Mouse (Mus musculus): ENCODE measurements at regions not wholly inside any gene's neighbourhood (a gene's known extent, or its start where the extent isn't known, plus 50 kb on each side); places are given as distances from the start of the nearest gene placed in this dataset.

GRCm38 (mm10) chr7:39867451-39867850 is 349.9 kb downstream of the Zfp619 start:
- H3K36me3 ChIP-seq, result no peaks in the 10 kb centered on the region
- H3K4me2 ChIP-seq, result no peak overlapping the region
- no peaks in the 10 kb centered on the region for H3K9me3 ChIP-seq
- ATAC-seq (ENCODE audit: insufficient number of reproducible peaks, insufficient read depth, low FRiP score, low TSS enrichment, low read depth), result no peak
- no peak overlapping the region for H3K4me3 ChIP-seq (replicated peaks)
- 72% methylated on average over 3 of the region's 3 CpGs for WGBS
- H3K27me3 ChIP-seq, result no peaks in the 10 kb centered on the region
- no peak overlapping the region for H3K27ac ChIP-seq
- no peaks in the 10 kb centered on the region for H3K4me1 ChIP-seq (replicated peaks)
- no peak overlapping the region for H3K9ac ChIP-seq (replicated peaks)

DNA sequence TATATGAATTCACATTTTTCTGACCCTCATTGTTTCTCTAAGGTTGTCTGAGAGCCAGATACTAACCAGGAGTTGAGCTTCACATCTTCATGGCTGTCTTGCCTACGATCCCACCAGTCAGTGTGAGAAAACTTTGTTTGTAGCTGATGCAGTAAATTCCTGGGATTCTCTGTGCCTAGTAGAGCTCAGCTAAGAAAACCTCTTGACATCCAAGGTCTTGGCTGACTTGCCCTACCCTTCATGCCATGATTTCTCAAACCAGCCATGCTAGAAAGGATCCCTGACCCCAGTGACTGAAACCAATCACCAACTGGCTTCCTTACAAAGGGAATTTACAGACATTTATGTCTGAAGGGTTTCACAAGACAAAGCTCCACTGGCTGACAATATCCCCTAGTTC is 364.5 kb downstream of the Zfp619 start:
- Histone ChIP-seq H3K27me3 (no peaks in the 10 kb centered on the region), H3K27ac (no peak overlapping the region), H3K9ac (replicated peaks) (no peak overlapping the region), H3K4me1 (replicated peaks) (no peaks in the 10 kb centered on the region), H3K9me3 (no peaks in the 10 kb centered on the region), H3K4me2 (no peak overlapping the region), H3K36me3 (no peaks in the 10 kb centered on the region), H3K4me3 (replicated peaks) (no peak overlapping the region)
- 80% methylated on average over 1 of the region's 1 CpGs for WGBS
- no peak for ATAC-seq (ENCODE audit: insufficient number of reproducible peaks, insufficient read depth, low FRiP score, low TSS enrichment, low read depth)

GRCm38 (mm10) chr7:39894208-39894896 is 376.8 kb downstream of the Zfp619 start:
- Histone ChIP-seq H3K4me3 (replicated peaks) (no peak overlapping the region), H3K27me3 (no peaks in the 10 kb centered on the region), H3K9me3 (no peaks in the 10 kb centered on the region), H3K9ac (replicated peaks) (no peak overlapping the region), H3K36me3 (no peaks in the 10 kb centered on the region), H3K27ac (no peak overlapping the region), H3K4me1 (replicated peaks) (no peaks in the 10 kb centered on the region), H3K4me2 (no peak overlapping the region)
- no peak for ATAC-seq (ENCODE audit: insufficient number of reproducible peaks, insufficient read depth, low FRiP score, low TSS enrichment, low read depth)
- WGBS, result 91% methylated on average over 7 of the region's 7 CpGs

DNA sequence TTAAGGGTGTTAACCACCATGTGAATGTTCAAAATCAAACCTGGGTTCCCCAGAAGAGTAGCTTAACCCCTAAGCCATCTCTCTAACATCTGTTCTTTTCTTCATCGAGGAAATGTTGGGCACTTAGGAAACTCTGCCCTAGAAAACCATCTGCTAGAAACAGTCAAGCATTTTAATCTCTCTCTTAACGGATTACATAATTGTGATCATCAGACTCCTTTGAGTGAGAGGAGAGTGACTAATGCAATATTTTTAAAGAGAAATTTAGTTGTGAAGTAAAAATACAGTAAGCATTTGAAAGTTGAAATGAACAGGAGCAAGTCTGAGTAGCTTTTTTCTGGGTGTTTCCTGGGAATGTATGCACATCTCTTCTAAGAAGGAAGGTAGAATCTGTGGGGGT is 379.4 kb downstream of the Zfp619 start:
- Histone ChIP-seq H3K4me3 (replicated peaks) (no peak overlapping the region), H3K27ac (no peak overlapping the region), H3K9me3 (no peaks in the 10 kb centered on the region), H3K4me1 (replicated peaks) (no peaks in the 10 kb centered on the region), H3K9ac (replicated peaks) (no peak overlapping the region), H3K36me3 (no peaks in the 10 kb centered on the region), H3K27me3 (no peaks in the 10 kb centered on the region), H3K4me2 (no peak overlapping the region)
- WGBS, result 77% methylated on average over 2 of the region's 2 CpGs
- no peak for ATAC-seq (ENCODE audit: insufficient number of reproducible peaks, insufficient read depth, low FRiP score, low TSS enrichment, low read depth)

DNA sequence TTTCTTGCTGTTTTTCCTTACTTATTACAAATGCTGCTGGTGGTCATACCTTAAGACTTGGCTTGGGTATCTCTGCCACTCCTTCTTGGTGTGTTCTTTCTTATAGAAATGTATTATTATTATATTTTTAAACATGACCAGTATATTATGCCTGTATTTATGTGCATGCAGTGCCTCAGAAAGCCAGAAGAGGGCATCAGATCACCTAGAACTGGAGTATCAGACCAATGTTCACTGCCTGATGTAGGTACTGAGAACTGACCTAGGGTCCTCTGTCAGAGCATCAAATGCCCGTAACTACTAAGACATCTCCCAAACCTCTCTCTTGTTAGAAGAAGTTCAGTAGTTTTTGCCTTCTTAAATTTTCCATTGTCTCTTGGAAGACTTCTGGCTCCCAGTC is 380.7 kb downstream of the Zfp619 start:
- Histone ChIP-seq H3K27me3 (no peaks in the 10 kb centered on the region), H3K4me3 (replicated peaks) (no peak overlapping the region), H3K36me3 (no peaks in the 10 kb centered on the region), H3K9ac (replicated peaks) (no peak overlapping the region), H3K27ac (no peak overlapping the region), H3K9me3 (no peaks in the 10 kb centered on the region), H3K4me2 (no peak overlapping the region), H3K4me1 (replicated peaks) (no peaks in the 10 kb centered on the region)
- no peak for ATAC-seq (ENCODE audit: insufficient number of reproducible peaks, insufficient read depth, low FRiP score, low TSS enrichment, low read depth)
- 100% methylated on average over 1 of the region's 1 CpGs for WGBS

DNA sequence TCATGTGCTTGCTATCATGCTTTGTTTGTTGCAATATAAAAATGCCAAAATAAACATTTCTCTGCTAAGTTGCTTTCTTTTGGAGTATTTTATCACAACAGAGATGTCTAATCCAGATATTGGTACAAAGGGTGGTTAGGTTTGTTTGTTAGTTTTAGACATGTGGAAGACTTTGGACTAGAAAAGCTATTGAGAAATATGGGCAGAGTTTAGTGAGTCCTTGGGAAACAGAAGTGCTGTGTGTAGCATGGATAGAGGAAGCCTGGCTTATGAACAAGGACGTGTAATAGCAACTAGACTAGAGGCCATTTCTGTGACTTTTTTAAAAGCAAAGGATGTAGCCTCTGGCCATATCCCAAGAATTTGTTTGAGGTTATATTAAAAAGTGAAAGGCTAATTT is 416.4 kb downstream of the Zfp619 start:
- no peak overlapping the region for H3K9ac ChIP-seq (replicated peaks)
- H3K4me1 ChIP-seq (replicated peaks), result no peaks in the 10 kb centered on the region
- no peaks in the 10 kb centered on the region for H3K36me3 ChIP-seq
- no peak overlapping the region for H3K4me2 ChIP-seq
- H3K9me3 ChIP-seq, result no peaks in the 10 kb centered on the region
- ATAC-seq (ENCODE audit: insufficient number of reproducible peaks, insufficient read depth, low FRiP score, low TSS enrichment, low read depth), result no peak
- WGBS, result 74% methylated on average over 1 of the region's 1 CpGs
- H3K27ac ChIP-seq, result no peak overlapping the region
- H3K27me3 ChIP-seq, result no peaks in the 10 kb centered on the region
- no peak overlapping the region for H3K4me3 ChIP-seq (replicated peaks)

DNA sequence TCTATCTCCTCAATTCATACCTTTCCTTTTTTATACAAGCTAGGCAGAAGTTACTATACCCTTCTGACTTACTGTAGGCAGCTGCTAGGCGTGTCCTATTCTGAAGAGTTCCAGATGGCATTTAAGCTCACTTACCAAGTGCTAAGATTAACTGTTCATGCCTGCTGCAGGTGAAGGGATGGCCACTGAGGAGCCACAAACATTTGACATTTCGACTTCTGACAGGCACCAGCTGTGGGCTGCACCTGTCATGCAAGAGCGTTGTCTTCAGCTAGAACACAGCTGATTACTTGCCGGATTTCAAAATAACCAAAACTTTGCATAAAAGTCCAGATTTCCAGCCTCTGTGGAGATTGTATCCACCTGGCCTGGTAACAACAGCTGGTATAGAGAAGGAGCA is 419.7 kb downstream of the Zfp619 start:
- H3K4me1 ChIP-seq (replicated peaks), result no peaks in the 10 kb centered on the region
- ATAC-seq (ENCODE audit: insufficient number of reproducible peaks, insufficient read depth, low FRiP score, low TSS enrichment, low read depth), result no peak

DNA sequence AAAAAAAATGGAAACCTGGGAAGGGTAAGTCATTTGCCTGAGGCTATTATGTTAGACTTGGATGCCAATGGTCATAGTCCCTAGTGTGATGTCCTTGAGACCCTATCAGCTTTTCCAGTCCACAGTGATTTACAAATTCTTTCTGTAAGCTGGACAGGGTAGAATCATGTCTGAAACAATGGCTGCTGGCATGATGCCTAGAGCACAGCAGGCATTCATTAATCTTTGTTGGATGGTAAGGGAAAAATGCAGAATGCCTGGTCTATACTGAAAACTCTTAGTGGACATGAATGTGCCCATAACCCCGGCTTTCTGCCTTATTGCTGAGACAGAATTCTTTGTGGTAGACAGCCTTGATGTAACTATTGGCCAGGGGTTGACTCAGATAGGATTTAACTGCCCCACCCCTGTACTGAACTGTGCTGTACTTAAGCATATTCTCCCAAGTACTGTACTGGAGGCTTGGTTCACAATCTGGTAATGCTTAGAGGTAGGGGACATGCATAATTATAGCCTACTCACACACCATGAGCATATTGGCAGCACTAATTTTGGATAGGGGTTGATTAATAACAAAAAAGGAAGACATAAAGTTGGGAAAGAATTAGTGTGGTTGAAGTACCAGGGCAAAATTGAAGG is 424.8 kb downstream of the Zfp619 start:
- Histone ChIP-seq H3K9me3 (no peaks in the 10 kb centered on the region), H3K4me1 (replicated peaks) (no peaks in the 10 kb centered on the region), H3K4me2 (no peak overlapping the region), H3K9ac (replicated peaks) (no peak overlapping the region), H3K4me3 (replicated peaks) (no peak overlapping the region), H3K27ac (no peak overlapping the region), H3K27me3 (no peaks in the 10 kb centered on the region), H3K36me3 (no peaks in the 10 kb centered on the region)
- WGBS, result 77% methylated on average over 1 of the region's 1 CpGs
- no peak for ATAC-seq (ENCODE audit: insufficient number of reproducible peaks, insufficient read depth, low FRiP score, low TSS enrichment, low read depth)

More for the DNA sequence above, 419.7 kb downstream of the Zfp619 start:
- Histone ChIP-seq H3K9ac (replicated peaks) (no peak overlapping the region), H3K4me2 (no peak overlapping the region), H3K4me3 (replicated peaks) (no peak overlapping the region), H3K27me3 (no peaks in the 10 kb centered on the region), H3K27ac (no peak overlapping the region), H3K36me3 (no peaks in the 10 kb centered on the region), H3K9me3 (no peaks in the 10 kb centered on the region)
- WGBS, result 71% methylated on average over 4 of the region's 4 CpGs

- Histone ChIP-seq H3K9me3 (no peaks in the 10 kb centered on the region), H3K9ac (replicated peaks) (no peak overlapping the region), H3K4me1 (replicated peaks) (no peaks in the 10 kb centered on the region), H3K4me2 (no peak overlapping the region), H3K27me3 (no peaks in the 10 kb centered on the region), H3K36me3 (no peaks in the 10 kb centered on the region), H3K4me3 (replicated peaks) (no peak overlapping the region), H3K27ac (no peak overlapping the region)
- no peak for ATAC-seq (ENCODE audit: insufficient number of reproducible peaks, insufficient read depth, low FRiP score, low TSS enrichment, low read depth)
- 34% methylated on average over 7 of the region's 7 CpGs for WGBS
Measured at GRCm38 (mm10) chr7:39954110-39954509, 436.5 kb downstream of the Zfp619 start.

- no peak for ATAC-seq (ENCODE audit: insufficient number of reproducible peaks, insufficient read depth, low FRiP score, low TSS enrichment, low read depth)
- no peak overlapping the region for H3K9ac ChIP-seq (replicated peaks)
- no peaks in the 10 kb centered on the region for H3K36me3 ChIP-seq
Measured at GRCm38 (mm10) chr7:39954931-39955330, 437.4 kb downstream of the Zfp619 start.

GRCm38 (mm10) chr7:39978121-39978520 is 460.6 kb downstream of the Zfp619 start:
- Histone ChIP-seq H3K4me3 (replicated peaks) (no peak overlapping the region), H3K4me1 (replicated peaks) (no peaks in the 10 kb centered on the region), H3K27ac (no peak overlapping the region), H3K4me2 (no peak overlapping the region), H3K36me3 (no peaks in the 10 kb centered on the region), H3K9ac (replicated peaks) (no peak overlapping the region), H3K27me3 (no peaks in the 10 kb centered on the region), H3K9me3 (no peaks in the 10 kb centered on the region)
- no peak for ATAC-seq (ENCODE audit: insufficient number of reproducible peaks, insufficient read depth, low FRiP score, low TSS enrichment, low read depth)
- WGBS, result 78% methylated on average over 2 of the region's 2 CpGs

More at GRCm38 (mm10) chr7:39954931-39955330, 437.4 kb downstream of the Zfp619 start:
- no peak overlapping the region for H3K4me2 ChIP-seq
- no peaks in the 10 kb centered on the region for H3K27me3 ChIP-seq
- no peaks in the 10 kb centered on the region for H3K4me1 ChIP-seq (replicated peaks)
- no peak overlapping the region for H3K27ac ChIP-seq
- no peaks in the 10 kb centered on the region for H3K9me3 ChIP-seq
- H3K4me3 ChIP-seq (replicated peaks), result no peak overlapping the region

DNA sequence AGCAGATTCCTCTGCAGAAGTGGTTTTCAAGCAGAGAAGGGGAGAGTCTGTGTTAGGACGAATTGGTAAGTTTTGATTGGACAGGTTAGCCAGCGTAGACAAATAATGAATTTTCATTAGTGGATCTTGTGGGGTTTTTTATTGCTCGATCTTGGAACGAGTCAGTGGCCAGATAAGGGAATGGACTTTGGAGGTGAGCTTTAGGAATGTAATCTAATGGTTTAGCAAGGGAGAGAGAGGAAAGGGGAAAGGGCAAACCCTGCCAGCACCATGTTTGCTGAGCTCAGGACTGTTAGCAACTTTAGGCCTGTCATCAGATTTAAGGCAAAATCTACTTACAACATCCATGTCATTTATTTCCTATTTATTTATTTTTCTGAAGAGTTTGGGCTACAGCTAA is 464.1 kb downstream of the Zfp619 start:
- Histone ChIP-seq H3K9ac (replicated peaks) (no peak overlapping the region), H3K9me3 (no peaks in the 10 kb centered on the region), H3K36me3 (no peaks in the 10 kb centered on the region), H3K27me3 (no peaks in the 10 kb centered on the region), H3K4me1 (replicated peaks) (no peaks in the 10 kb centered on the region), H3K27ac (no peak overlapping the region), H3K4me3 (replicated peaks) (no peak overlapping the region), H3K4me2 (no peak overlapping the region)
- 79% methylated on average over 4 of the region's 4 CpGs for WGBS
- no peak for ATAC-seq (ENCODE audit: insufficient number of reproducible peaks, insufficient read depth, low FRiP score, low TSS enrichment, low read depth)

Measured in limb, embryonic 12.5 days (tissue).